Comparison of ENCODE assay signal across 8 mouse cellular contexts in genomic region chr12:80112071-80112660, GRCm38 (mm10). TPM values are rescaled to one million over a fixed set of nuclear protein-coding genes. Genes with fewer than 3 reads are reported as not detected.
A peak's percentile ranks its signal among the peaks of the same experiment; 100 is the strongest.
DNase-seq lines count a peak whose midpoint lies in the region; ATAC-seq and TF ChIP-seq lines count a peak whose summit lies in the region.

No protein-coding gene starts in this region.

- peaks cover 4% of the 10 kb centered on the region; the same call in 1 of the 2 replicates for H3K4me1 ChIP-seq in kidney, adult 2 months (ENCODE audit: control insufficient read depth, insufficient read depth, low read length)
- peaks cover 15% of the 10 kb centered on the region for H3K4me1 ChIP-seq in bone marrow macrophage, adult 2 months (ENCODE audit: control insufficient read depth, insufficient read depth, low read length)
- H3K4me1 ChIP-seq in heart, embryonic 15.5 days (replicated peaks), result peaks cover 30% of the 10 kb centered on the region
- peaks cover 8% of the 10 kb centered on the region; the same call in 1 of the 2 replicates for H3K4me1 ChIP-seq in liver, adult 2 months (ENCODE audit: control insufficient read depth, insufficient read depth, low read length)

- peak overlapping the region; percentile 78 for H3K4me2 ChIP-seq in heart, embryonic 15.5 days

- no peaks in the 10 kb centered on the region for H3K27me3 ChIP-seq in kidney, adult 2 months (replicated peaks; ENCODE audit: control insufficient read depth, insufficient read depth, low read length)
- H3K27me3 ChIP-seq in heart, embryonic 15.5 days, result no peaks in the 10 kb centered on the region
- H3K27me3 ChIP-seq in liver, adult 2 months (ENCODE audit: control insufficient read depth, insufficient read depth, low read length), result no peaks in the 10 kb centered on the region

- peaks cover 17% of the 10 kb centered on the region for H3K36me3 ChIP-seq in kidney, adult 2 months (ENCODE audit: control insufficient read depth, insufficient read depth, low read length)
- peaks cover 14% of the 10 kb centered on the region for H3K36me3 ChIP-seq in heart, embryonic 15.5 days
- peaks cover 19% of the 10 kb centered on the region for H3K36me3 ChIP-seq in liver, adult 2 months (ENCODE audit: control insufficient read depth, insufficient read depth, low read length)

- no peak for TF ChIP-seq POLR2A in kidney, adult 2 months (IDR thresholded peaks at IDR 0.05; ENCODE audit: low read depth, low read length)
- TF ChIP-seq POLR2A in bone marrow macrophage, adult 2 months (IDR thresholded peaks at IDR 0.05; ENCODE audit: borderline replicate concordance, low read depth, low read length), result no peak
- no peak for TF ChIP-seq POLR2A in liver, adult 2 months (IDR thresholded peaks at IDR 0.05; ENCODE audit: extremely low read depth, insufficient read depth, low read length)

- no peak for ATAC-seq in heart, embryonic 15.5 days (replicated peaks; ENCODE audit: insufficient number of reproducible peaks, insufficient read depth, low FRiP score, low read depth)

- WGBS in kidney, adult 2 months, result under 1% methylated on average over 26 of the region's 26 CpGs
- WGBS in heart, embryonic 15.5 days, result under 1% methylated on average over 26 of the region's 26 CpGs
- under 1% methylated on average over 26 of the region's 26 CpGs for WGBS in liver, adult 2 months

- peak overlapping the region; percentile 98 for H3K4me3 ChIP-seq in kidney, adult 2 months (ENCODE audit: insufficient read depth, low read depth, low read length)
- H3K4me3 ChIP-seq in bone marrow macrophage, adult 2 months (ENCODE audit: insufficient read depth, low read length), result peak overlapping the region; percentile 91
- H3K4me3 ChIP-seq in heart, embryonic 15.5 days, result peak overlapping the region; percentile 81
- peak overlapping the region; percentile 81 for H3K4me3 ChIP-seq in liver, adult 2 months (ENCODE audit: insufficient read depth, low read depth, low read length)

- DNase-seq in kidney, adult 2 months, result peak; percentile 41
- no peak for DNase-seq in kidney, postnatal 14 days
- DNase-seq in liver, adult 2 months (ENCODE audit: extremely low read depth, low read depth, low spot score), result peak; percentile 39
- DNase-seq in spleen, postnatal 10 days (ENCODE audit: low spot score in 2 of 2), result peak; percentile 61 to 65
- DNase-seq in MN1 (ENCODE audit: low spot score), result no peak
- DNase-seq in gastrocnemius, adult 8-10 months (ENCODE audit: low spot score in 2 of 2), result no peak

- no peak for TF ChIP-seq CTCF in kidney, adult 2 months (conservative IDR thresholded peaks at IDR 0.05; ENCODE audit: insufficient read depth, insufficient read length, low read depth, low read length)
- no peak for TF ChIP-seq CTCF in bone marrow macrophage, adult 2 months (IDR thresholded peaks at IDR 0.05; ENCODE audit: low read depth, low read length)
- no peak for TF ChIP-seq CTCF in liver, adult 2 months (IDR thresholded peaks at IDR 0.05; ENCODE audit: low read depth, low read length)

- peaks cover 35% of the 10 kb centered on the region for H3K79me2 ChIP-seq in liver, adult 2 months (ENCODE audit: control insufficient read depth, insufficient read depth, low read length)

- H3K9ac ChIP-seq in heart, embryonic 15.5 days, result peak overlapping the region; percentile 99
- peak overlapping the region; percentile 87 for H3K9ac ChIP-seq in liver, adult 2 months (ENCODE audit: low read depth, low read length)

- no peaks in the 10 kb centered on the region for H3K9me3 ChIP-seq in heart, embryonic 15.5 days (replicated peaks)

- H3K27ac ChIP-seq in kidney, adult 2 months (ENCODE audit: insufficient read depth, low read depth, low read length), result peak overlapping the region; percentile 99
- peak overlapping the region; percentile 58 for H3K27ac ChIP-seq in bone marrow macrophage, adult 2 months (ENCODE audit: insufficient read depth, low read depth, low read length)
- peak overlapping the region; percentile 83 for H3K27ac ChIP-seq in heart, embryonic 15.5 days
- peak overlapping the region; percentile 96 for H3K27ac ChIP-seq in liver, adult 2 months (replicated peaks; ENCODE audit: insufficient read depth, low read depth, low read length)

RNA-seq across cellular contexts. Expression of gene Zfp36l1, which starts 0.6 kb away (rescaled TPM):
- polyA plus RNA-seq in kidney, adult 2 months (2012; rRNA removed), result 109 and 111 TPM in 2 replicates
- 265 and 268 TPM in 2 replicates for polyA plus RNA-seq in bone marrow macrophage, adult 2 months (2012; ENCODE audit: insufficient read depth, insufficient read length, missing spikeins)
- polyA plus RNA-seq in heart, embryonic 15.5 days (2015; fragmentation: Nextera tagmentation; extraction: Ambion mirVana), result 94.7 and 107 TPM in 2 replicates
- total RNA-seq in liver, adult 2 months (2014; rRNA removed), result 15.4 and 21.8 TPM in 2 replicates
- 125 and 162 TPM in 2 replicates for polyA plus RNA-seq in liver, adult 2 months (2012; rRNA removed)
- 10 to 100 TPM; 25.2 to 28.9 (median 27.2) TPM for total RNA-seq in gastrocnemius, adult 8-10 months (2022)

Comparison
In these comparisons a context has a peak if more than half of its experiments do, and no peak if none do; other contexts are left out.
1. DNase-seq: peak in kidney, adult 2 months (single experiment), liver, adult 2 months (single experiment) and spleen, postnatal 10 days (2 of 2); none in kidney, postnatal 14 days (single experiment), MN1 (single experiment) and gastrocnemius, adult 8-10 months (0 of 2).
2. Peak in every context shown above with its lines, with median percentiles within 50 percentile points of each other: H3K27ac ChIP-seq and H3K4me3 ChIP-seq.